Mouse (Mus musculus) macrophage (primary cell): ENCODE results near the gene Pxk. TPM values are rescaled to one million over a fixed set of nuclear protein-coding genes. Genes with fewer than 3 reads are reported as not detected.

Experiments used
- H3K27ac ChIP-seq: fragments of 350-480 bp; formaldehyde crosslinking; 2 replicates; pipeline ENCODE4 v1.9.0; 2021
- H3K36me3 ChIP-seq: fragments of 350-480 bp; formaldehyde crosslinking; 2 replicates; pipeline ENCODE4 v1.9.0; 2021; ENCODE audit errors: inconsistent target
- H3K4me3 ChIP-seq: fragments of 350-480 bp; formaldehyde crosslinking; 2 replicates; pipeline ENCODE4 v1.9.0; 2021; ENCODE audit errors: inconsistent target
- H3K79me2 ChIP-seq: fragments of 350-480 bp; formaldehyde crosslinking; 2 replicates; pipeline ENCODE4 v1.9.0; 2021; ENCODE audit errors: inconsistent target
- WGBS: methylation state at CpG from one replicate; pipeline ENCODE4 v1.1.7; 2026; ENCODE audit warnings: inconsistent platforms; ENCODE audit not compliant: missing documents; 5-methylcytosine and 5-hydroxymethylcytosine counted together
- polyA plus RNA-seq: library from polyadenylated mRNA; stranded (reverse); fragments of 250-400 nt; gene quantifications from 3 replicates; pipeline ENCODE4 v1.2.4, GENCODE M21; 2018; ENCODE audit warnings: inconsistent platforms

Gene Pxk
- polyA plus RNA-seq, 1 experiment from 2014 or later = 34.0 TPM

DNA sequence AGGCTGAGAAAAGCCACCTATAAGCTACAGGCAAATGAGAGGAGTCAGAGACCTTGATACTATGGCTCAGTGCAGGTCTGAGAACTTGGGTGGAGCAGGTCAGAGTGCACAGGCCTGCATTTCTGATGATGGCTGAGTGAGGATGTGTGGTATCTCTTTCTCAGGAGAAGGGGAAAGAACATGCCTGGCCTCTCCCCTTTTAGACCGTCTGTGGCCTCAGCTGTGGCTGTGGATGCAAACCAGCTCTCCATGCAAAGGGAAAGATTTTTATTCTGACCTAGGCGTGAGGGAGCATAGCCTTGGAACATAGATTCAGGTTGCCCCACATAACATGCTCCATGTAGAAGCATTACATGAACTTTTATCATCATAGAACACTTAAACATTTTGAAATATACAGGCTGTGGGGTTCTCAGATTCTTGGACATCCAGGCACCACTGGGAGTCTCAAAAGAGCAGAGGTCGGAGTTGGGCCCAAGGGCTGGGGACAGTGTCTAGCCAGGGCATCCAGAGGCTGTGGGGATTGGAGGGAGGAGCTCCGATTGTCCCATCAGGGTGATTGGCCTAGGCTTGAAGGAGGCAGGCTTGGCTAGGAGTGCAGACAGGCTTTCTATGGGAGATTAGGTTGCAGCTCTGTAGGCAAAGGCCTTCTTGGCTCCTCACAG is 82.5 kb downstream of the Pxk start:
- no peaks in the 10 kb centered on the region for H3K36me3 ChIP-seq
- no peak overlapping the region for H3K27ac ChIP-seq
- 88% methylated on average over 4 of the region's 4 CpGs for WGBS
- no peak overlapping the region for H3K4me3 ChIP-seq
- no peaks in the 10 kb centered on the region for H3K79me2 ChIP-seq

- WGBS = 76% methylated on average over 3 of the region's 3 CpGs
- Histone ChIP-seq H3K79me2 (no peaks in the 10 kb centered on the region), H3K36me3 (no peaks in the 10 kb centered on the region), H3K27ac (no peak overlapping the region), H3K4me3 (no peak overlapping the region)
Observed at GRCm38 (mm10) chr14:8183330-8183729, 85.3 kb downstream of the Pxk start.

DNA sequence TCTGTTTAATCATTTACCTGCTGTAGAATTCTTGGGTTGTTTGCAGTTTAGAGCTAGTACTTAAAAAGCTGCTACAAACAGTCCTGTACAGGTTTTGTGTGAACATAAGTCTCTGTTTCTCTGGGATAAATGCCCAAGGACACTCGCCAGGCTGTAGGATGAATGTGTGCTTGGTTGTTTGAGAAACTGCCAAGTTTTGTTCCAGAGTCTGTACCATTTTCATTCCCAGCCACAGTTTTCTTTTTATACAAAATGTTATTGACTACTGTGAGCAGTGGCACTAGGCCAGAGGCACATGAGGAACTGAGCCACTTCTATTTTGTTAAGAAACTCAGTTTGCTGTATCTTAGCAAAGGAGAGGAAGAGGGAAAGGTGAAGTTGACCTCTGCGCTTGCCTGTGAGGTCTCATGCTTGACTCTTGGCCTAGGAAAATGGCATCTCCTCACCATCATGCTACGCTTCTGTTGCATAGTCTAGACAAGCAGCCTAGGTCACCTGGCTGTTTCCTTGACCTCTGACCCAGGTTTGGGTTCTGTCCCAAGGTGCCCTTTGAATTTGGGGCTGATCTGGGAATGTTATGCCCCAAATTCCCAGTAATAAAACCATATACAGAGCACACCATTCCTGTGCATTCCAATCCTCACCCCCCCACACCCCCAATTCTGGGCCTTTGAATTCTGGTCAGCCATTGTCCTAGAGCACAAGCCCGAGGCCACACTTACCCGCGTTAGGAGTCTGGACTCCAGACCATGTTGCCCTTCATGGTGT is 88.5 kb downstream of the Pxk start:
- no peaks in the 10 kb centered on the region for H3K79me2 ChIP-seq
- no peaks in the 10 kb centered on the region for H3K36me3 ChIP-seq
- H3K27ac ChIP-seq = no peak overlapping the region
- 92% methylated on average over 6 of the region's 6 CpGs for WGBS
- no peak overlapping the region for H3K4me3 ChIP-seq

DNA sequence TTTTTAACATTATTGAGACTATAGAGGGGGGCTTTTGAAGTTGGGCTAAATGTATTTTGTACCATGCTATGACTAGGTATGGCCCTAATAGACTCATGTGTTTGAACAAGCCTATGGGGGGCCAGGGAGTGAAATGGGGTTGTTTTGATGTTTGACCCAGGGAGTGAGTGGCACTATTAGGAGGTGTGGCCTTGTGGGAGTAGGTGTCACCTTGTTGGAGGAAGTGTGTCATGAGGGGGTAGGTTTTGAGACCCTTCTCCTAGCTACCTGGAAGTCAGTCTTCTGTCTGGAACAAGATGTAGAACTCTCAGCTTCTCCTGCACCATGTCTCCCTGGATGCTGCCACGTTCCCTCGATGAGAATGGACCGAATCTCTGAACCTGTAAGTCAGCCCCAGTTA is 92.5 kb downstream of the Pxk start:
- Histone ChIP-seq H3K4me3 (no peak overlapping the region), H3K36me3 (no peaks in the 10 kb centered on the region), H3K27ac (no peak overlapping the region), H3K79me2 (no peaks in the 10 kb centered on the region)
- 95% methylated on average over 3 of the region's 3 CpGs for WGBS

- WGBS = 92% methylated on average over 11 of the region's 12 CpGs
Observed at GRCm38 (mm10) chr14:8191331-8191965, 93.4 kb downstream of the Pxk start.

DNA sequence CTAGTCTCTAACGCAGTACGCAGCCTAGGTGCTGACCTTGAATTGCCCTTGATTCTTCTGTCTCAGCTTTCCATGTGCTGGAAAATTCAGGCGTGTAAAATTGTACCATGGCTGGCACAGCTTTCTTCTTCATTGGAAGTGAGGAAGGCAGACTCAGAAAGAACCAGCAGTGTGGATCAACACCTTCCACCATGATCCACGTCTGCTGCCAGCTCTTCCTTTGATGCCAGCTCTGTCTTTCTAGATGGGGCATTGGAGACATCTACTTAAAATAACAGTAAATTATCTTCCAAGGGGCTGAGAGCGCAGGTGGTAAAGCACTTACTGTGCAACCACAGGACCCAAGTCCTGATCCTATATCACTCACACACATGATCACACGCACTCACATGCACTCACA is 94.7 kb downstream of the Pxk start:
- Histone ChIP-seq H3K36me3 (no peaks in the 10 kb centered on the region), H3K4me3 (no peak overlapping the region), H3K79me2 (no peaks in the 10 kb centered on the region), H3K27ac (no peak overlapping the region)
- WGBS = 96% methylated on average over 6 of the region's 6 CpGs

More at GRCm38 (mm10) chr14:8191331-8191965, 93.4 kb downstream of the Pxk start:
- H3K79me2 ChIP-seq = no peaks in the 10 kb centered on the region
- H3K4me3 ChIP-seq = no peak overlapping the region
- no peak overlapping the region for H3K27ac ChIP-seq
- H3K36me3 ChIP-seq = no peaks in the 10 kb centered on the region

- Histone ChIP-seq H3K4me3 (no peak overlapping the region), H3K36me3 (no peaks in the 10 kb centered on the region), H3K79me2 (no peaks in the 10 kb centered on the region), H3K27ac (no peak overlapping the region)
- WGBS = 86% methylated on average over 5 of the region's 5 CpGs
Observed at GRCm38 (mm10) chr14:8200769-8201168, 102.8 kb downstream of the Pxk start.

GRCm38 (mm10) chr14:8201715-8202114 is 103.7 kb downstream of the Pxk start:
- 86% methylated on average over 3 of the region's 3 CpGs for WGBS
- no peak overlapping the region for H3K4me3 ChIP-seq

DNA sequence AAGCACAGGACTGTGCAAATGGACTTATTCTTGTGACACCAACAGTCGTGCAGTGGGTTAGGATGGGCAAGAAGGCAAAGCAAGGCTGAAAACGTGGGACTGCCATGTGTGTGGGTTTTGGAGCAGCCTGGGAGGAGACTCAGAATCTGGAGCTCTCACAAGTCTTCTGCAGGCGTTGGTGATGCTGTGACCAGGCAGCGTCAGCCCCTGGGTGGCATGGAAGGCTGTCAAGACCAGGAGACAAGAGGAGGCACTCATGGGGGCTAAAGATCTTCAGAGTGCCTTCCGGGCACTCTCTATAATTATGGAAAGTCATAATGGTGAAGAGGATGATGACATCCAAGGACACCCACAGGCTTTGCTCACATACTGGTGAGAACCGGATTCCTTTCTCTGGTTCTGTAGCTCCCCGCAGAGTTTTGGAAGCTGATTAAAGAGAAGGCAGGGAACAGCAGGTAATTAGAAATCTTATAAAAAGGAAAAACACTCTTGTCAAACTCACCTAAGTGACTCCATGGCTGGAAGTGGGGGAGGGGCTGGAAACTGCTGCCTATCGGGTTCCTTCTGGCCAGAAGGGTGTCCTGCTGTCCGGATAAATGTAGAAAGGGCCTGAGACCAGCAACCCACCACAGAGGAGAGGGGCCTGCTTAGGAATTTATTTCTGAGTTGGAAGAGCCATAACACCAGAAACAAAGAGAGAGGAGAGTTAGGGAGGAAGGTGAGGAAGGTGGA is 108.3 kb downstream of the Pxk start:
- Histone ChIP-seq H3K4me3 (no peak overlapping the region), H3K79me2 (no peaks in the 10 kb centered on the region), H3K27ac (no peak overlapping the region), H3K36me3 (no peaks in the 10 kb centered on the region)
- WGBS = 81% methylated on average over 9 of the region's 9 CpGs

More at GRCm38 (mm10) chr14:8201715-8202114, 103.7 kb downstream of the Pxk start:
- H3K79me2 ChIP-seq = no peaks in the 10 kb centered on the region
- no peak overlapping the region for H3K27ac ChIP-seq
- no peaks in the 10 kb centered on the region for H3K36me3 ChIP-seq

- no peak overlapping the region for H3K27ac ChIP-seq
- H3K36me3 ChIP-seq = no peaks in the 10 kb centered on the region
- H3K79me2 ChIP-seq = no peaks in the 10 kb centered on the region
- WGBS = 75% methylated on average over 5 of the region's 5 CpGs
- H3K4me3 ChIP-seq = no peak overlapping the region
Observed at GRCm38 (mm10) chr14:8207105-8207504, 109.1 kb downstream of the Pxk start.

- no peaks in the 10 kb centered on the region for H3K79me2 ChIP-seq
- WGBS = 89% methylated on average over 5 of the region's 5 CpGs
Observed at GRCm38 (mm10) chr14:8207543-8207942, 109.5 kb downstream of the Pxk start.

GRCm38 (mm10) chr14:8208876-8209275 is 110.9 kb downstream of the Pxk start:
- Histone ChIP-seq H3K4me3 (no peak overlapping the region), H3K36me3 (no peaks in the 10 kb centered on the region), H3K79me2 (no peaks in the 10 kb centered on the region), H3K27ac (no peak overlapping the region)
- 79% methylated on average over 3 of the region's 3 CpGs for WGBS

More at GRCm38 (mm10) chr14:8207543-8207942, 109.5 kb downstream of the Pxk start:
- no peak overlapping the region for H3K4me3 ChIP-seq
- H3K36me3 ChIP-seq = no peaks in the 10 kb centered on the region
- H3K27ac ChIP-seq = no peak overlapping the region

- Histone ChIP-seq H3K36me3 (no peaks in the 10 kb centered on the region), H3K27ac (no peak overlapping the region), H3K4me3 (no peak overlapping the region), H3K79me2 (peaks cover 2% of the 10 kb centered on the region; the same call in 1 of the 2 replicates)
- WGBS = 100% methylated on average over 2 of the region's 2 CpGs
Observed at GRCm38 (mm10) chr14:8209896-8210295, 111.9 kb downstream of the Pxk start.

GRCm38 (mm10) chr14:8212996-8213395 is 115.0 kb downstream of the Pxk start:
- Histone ChIP-seq H3K36me3 (no peaks in the 10 kb centered on the region), H3K27ac (no peak overlapping the region), H3K4me3 (no peak overlapping the region), H3K79me2 (peaks cover 31% of the 10 kb centered on the region; the same call in 1 of the 2 replicates)
- 93% methylated on average over 2 of the region's 2 CpGs for WGBS
